ENCODE assay signal across 38 mouse cellular contexts in the genomic region with DNA sequence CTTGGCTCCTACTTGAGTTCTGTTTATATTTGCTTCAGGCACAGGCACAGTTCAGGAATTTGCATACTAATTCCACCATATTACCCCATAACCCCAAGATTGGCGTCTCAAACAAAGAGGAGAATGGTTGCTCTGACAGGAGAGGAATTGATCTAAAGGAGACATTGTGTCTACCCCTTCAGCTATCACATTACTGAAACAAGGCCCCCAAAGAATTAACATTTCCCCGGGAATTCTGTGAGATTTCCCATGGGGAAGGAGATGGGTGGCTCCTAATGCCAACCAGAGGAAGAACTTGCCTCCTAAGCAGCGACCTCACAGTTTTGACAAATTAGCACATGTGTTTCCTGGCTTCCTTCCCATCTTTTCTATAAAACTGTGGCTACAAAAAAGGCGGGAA. TPM values are rescaled to one million over a fixed set of nuclear protein-coding genes. Genes with fewer than 3 reads are reported as not detected.
"Had no signal": no experiment of that assay in that cellular context is flagged by ENCODE, and none has a peak within 500 bp of the region (broad histone marks: within the 10 kb centered on the region; RNA-seq: fewer than 3 reads in every experiment).

No protein-coding gene starts in this region.

- H3K4me3 ChIP-seq: heart, embryonic 10.5 days; heart, embryonic 12.5 days; heart, embryonic 13.5 days; heart, embryonic 15.5 days; hindbrain, embryonic 10.5 days; hindbrain, embryonic 12.5 days; hindbrain, embryonic 13.5 days; hindbrain, embryonic 15.5 days; intestine, embryonic 15.5 days; kidney, embryonic 15.5 days; layer of hippocampus, adult 2 months; left cerebral cortex, adult 2 months had no signal

- H3K27ac ChIP-seq: heart, embryonic 10.5 days; heart, embryonic 13.5 days; heart, embryonic 15.5 days; hindbrain, embryonic 10.5 days; hindbrain, embryonic 12.5 days; hindbrain, embryonic 13.5 days; hindbrain, embryonic 14.5 days; hindbrain, embryonic 15.5 days; hindbrain, postnatal 0 days; intestine, embryonic 15.5 days; kidney, embryonic 15.5 days; kidney, postnatal 0 days; layer of hippocampus, adult 2 months; left cerebral cortex, adult 2 months had no signal

- H3K9me3 ChIP-seq: heart, embryonic 10.5 days; heart, embryonic 12.5 days; heart, embryonic 13.5 days; heart, embryonic 15.5 days; hindbrain, embryonic 10.5 days; hindbrain, embryonic 12.5 days; hindbrain, embryonic 13.5 days; hindbrain, embryonic 15.5 days; intestine, embryonic 15.5 days; kidney, embryonic 15.5 days had no signal

- H3K4me2 ChIP-seq: heart, embryonic 11.5 days; heart, embryonic 12.5 days; heart, embryonic 13.5 days; heart, embryonic 15.5 days; hindbrain, embryonic 12.5 days; hindbrain, embryonic 13.5 days; hindbrain, embryonic 14.5 days; hindbrain, embryonic 15.5 days; intestine, embryonic 15.5 days; kidney, embryonic 15.5 days had no signal

- H3K27me3 ChIP-seq: heart, embryonic 13.5 days; heart, embryonic 15.5 days; hindbrain, embryonic 12.5 days; hindbrain, embryonic 13.5 days; hindbrain, embryonic 15.5 days; intestine, embryonic 15.5 days; kidney, embryonic 15.5 days had no signal

- ATAC-seq: hindbrain, embryonic 16.5 days; hindbrain, postnatal 0 days; inflammation-experienced regulatory T-cells, adult 6 months; intestine, embryonic 15.5 days; intestine, embryonic 16.5 days; intestine, postnatal 0 days had no signal

- H3K36me3 ChIP-seq: heart, embryonic 10.5 days; heart, embryonic 12.5 days; heart, embryonic 13.5 days; heart, embryonic 15.5 days; hindbrain, embryonic 10.5 days; hindbrain, embryonic 12.5 days; hindbrain, embryonic 13.5 days; hindbrain, embryonic 15.5 days; intestine, embryonic 15.5 days; kidney, embryonic 15.5 days had no signal

- DNase-seq: heart, postnatal 10 days; heart, postnatal 14 days; heart, postnatal 36 days; heart, postnatal 4 days; kidney, adult 11 months; kidney, adult 18-20 months; kidney, adult 2 months; kidney, adult 8-10 months; kidney, adult 9 months; kidney, postnatal 10 days; kidney, postnatal 14 days; kidney, postnatal 25 days; kidney, postnatal 36 days; layer of hippocampus, adult 9-11 months; layer of hippocampus, postnatal 36 days had no signal

- H3K9ac ChIP-seq: heart, embryonic 12.5 days; heart, embryonic 13.5 days; heart, embryonic 15.5 days; hindbrain, embryonic 12.5 days; hindbrain, embryonic 13.5 days; hindbrain, embryonic 14.5 days; hindbrain, embryonic 15.5 days; intestine, embryonic 15.5 days; kidney, embryonic 15.5 days had no signal

- H3K4me1 ChIP-seq: hindbrain, embryonic 12.5 days; hindbrain, embryonic 13.5 days; hindbrain, embryonic 15.5 days; intestine, embryonic 15.5 days had no signal

RNA-seq across cellular contexts. Expression of a gene that starts 18.8 kb away (rescaled TPM):
- total RNA-seq: hematopoietic stem cell, adult 5-6 weeks had no signal
- polyA plus RNA-seq: hindbrain, embryonic 11.5 days; hindbrain, embryonic 14.5 days; hindbrain, embryonic 15.5 days; inflammation-experienced regulatory T-cells, adult 6 months; kidney, embryonic 14.5 days had no signal
